Mouse (Mus musculus) embryo, embryonic 11.5 days (tissue): Measurements from ENCODE around the gene Psd4.

Experiments
- DNase-seq: peaks from one replicate; pipeline ENCODE4 v3.0.0-alpha.2; 2012; ENCODE audit warnings: low read depth, low spot score

The Psd4 gene

GRCm38 (mm10) chr2:24367030-24367894 is at the start of gene Psd4:
Psd4 (plus strand) TSS chr2:24367580.
- DNase-seq: peak; percentile 27

GRCm38 (mm10) chr2:24317919-24318598 is 49.3 kb upstream of the Psd4 start:
- DNase-seq: no peak

GRCm38 (mm10) chr2:24335333-24335732 is 32.0 kb upstream of the Psd4 start:
- no peak for DNase-seq

GRCm38 (mm10) chr2:24336545-24336944 is 30.8 kb upstream of the Psd4 start, which contains the start of gene Il1rn:
Il1rn (plus strand) TSS chr2:24336853.
- DNase-seq: no peak

DNA sequence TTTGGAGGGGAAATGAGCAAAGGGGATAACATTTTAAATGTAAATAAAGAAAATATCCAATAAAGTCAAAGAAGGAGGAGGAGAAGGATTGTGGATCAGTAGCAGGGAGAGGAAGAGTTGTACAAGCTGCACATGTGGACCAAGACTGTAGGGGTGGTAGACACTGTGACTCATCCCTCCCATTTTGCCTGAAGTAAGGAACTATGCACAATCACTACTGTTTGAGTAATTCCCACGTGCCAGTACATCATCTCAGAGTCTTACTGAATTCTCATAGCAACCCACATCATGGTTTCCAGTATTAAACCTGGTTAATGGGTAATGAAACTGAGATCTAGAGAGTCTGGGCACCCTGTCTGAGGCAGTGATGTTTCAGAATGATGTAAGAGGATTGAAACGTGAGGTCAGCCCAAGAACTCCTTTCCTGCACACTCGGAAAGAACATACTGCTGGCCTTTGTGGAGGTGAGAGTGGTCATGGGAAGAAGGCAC is 25.9 kb upstream of the Psd4 start:
- no peak for DNase-seq

DNA sequence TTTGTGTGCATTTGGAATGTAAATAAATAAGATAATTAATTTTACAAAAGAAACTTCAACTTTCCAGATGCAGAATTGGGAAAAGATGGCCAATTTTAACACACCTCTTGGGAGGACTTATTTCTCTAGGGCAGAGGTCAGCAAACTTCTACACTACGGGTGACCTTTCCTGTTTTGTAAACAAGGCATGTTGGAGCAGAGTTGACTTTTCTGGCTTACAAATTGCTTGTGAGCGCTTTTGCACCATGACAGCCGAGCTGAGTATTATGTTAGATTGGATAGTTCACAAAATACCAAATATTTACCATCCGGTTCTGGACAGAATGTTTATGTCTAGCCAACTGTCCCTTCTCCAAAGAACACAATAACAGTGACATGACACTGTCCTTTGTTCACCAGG is 22.8 kb upstream of the Psd4 start:
- no peak for DNase-seq

DNA sequence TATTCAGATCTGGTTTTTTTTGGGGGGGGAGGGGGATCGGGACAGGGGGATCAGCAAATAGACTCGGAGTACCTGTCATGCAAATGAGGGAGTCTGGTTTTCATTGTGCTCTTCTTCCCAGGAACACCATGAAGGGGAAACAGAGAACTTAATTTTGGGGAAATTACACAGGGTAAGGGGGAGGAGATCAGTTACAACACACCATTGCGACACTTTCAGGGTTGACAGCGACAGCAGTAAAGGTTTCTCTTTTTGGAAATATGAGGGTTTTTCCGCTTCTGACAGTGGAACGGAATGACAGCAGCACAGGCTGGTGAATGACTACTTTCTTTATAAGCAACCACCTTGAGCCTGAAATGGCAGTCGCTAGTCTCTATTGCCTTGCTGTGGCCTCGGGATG is 22.3 kb upstream of the Psd4 start:
- DNase-seq: no peak

DNA sequence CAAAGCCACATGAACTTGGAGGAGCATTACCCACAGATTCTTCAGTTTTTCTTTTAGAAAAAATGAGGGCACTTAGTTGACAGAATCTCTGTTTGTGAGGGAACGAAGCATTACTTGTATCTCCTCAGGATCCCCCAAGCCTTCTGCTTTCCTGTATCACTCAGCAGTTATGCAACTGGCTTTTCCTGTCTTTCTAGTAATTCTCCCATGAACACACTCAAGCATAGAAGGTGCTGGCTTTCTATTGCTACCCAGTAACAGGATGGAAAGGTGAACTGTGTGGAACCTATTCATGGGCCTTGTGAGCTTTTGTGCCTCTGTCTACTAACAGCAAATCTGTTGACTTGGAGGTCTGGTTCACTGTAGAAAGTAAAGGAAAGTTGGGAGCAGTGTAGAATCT is 19.5 kb upstream of the Psd4 start:
- no peak for DNase-seq

- DNase-seq: no peak
Observed at GRCm38 (mm10) chr2:24351159-24351558, 16.2 kb upstream of the Psd4 start.

DNA sequence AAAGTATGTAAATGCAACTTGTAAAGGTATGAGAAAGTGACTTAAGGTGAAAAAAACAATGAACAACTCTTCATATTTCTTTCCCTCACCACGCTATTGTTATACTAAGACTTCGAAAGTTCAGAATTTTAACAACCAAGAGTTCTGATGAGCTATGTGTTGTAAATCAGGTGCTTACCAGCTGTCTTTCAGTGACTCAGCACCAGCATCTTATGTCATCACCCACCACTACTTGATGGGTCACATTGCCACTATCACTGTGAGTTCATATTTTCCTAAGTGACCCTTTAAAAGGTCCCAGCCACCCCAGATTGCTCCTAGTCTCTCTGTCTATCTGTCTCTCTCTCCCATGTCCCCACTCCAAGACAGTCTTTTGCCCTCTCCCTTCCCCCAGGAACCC is 14.3 kb upstream of the Psd4 start:
- DNase-seq: no peak

DNA sequence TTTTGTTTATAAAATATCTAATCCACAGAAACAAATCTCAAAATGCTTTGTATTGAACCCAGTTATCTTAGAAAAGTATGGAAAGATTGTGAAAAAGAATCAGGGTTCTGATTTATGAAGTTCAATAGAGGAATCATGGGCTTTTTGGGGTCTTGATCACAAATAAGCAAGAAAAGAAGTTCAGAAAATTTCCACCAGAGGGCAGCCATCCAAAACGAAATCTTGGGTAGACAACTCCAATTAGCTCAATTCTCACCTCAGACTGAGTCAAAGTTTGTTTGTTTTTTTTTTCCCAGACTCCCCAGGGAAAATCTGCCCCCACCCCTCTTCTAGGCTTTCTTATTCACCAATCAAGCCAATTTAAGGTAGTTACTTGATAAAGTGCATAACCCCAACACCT is 9.7 kb upstream of the Psd4 start:
- DNase-seq: no peak

- no peak for DNase-seq
Observed at GRCm38 (mm10) chr2:24359347-24359746, 8.0 kb upstream of the Psd4 start.

DNA sequence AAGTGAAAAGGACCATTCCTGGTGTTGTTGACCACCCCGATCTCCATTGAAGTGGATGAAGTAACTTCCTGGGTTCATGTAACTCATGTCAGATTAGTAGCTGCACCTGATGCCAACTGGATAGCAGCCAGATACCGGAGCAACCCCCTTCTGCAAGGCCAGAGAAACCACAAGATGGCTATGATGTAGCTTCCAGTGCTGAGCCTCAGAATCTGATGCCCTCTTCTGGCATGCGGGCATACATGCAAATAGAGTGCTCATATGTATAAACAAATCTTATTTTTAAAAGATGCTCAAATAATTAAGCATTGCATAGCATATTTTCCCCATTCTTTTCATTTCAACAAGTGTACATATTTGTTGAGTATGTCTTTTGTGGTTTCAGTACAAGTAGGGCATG is 3.6 kb upstream of the Psd4 start:
- DNase-seq: no peak

- no peak for DNase-seq
Observed at GRCm38 (mm10) chr2:24366214-24366975, 985 bp upstream of the Psd4 start.

DNA sequence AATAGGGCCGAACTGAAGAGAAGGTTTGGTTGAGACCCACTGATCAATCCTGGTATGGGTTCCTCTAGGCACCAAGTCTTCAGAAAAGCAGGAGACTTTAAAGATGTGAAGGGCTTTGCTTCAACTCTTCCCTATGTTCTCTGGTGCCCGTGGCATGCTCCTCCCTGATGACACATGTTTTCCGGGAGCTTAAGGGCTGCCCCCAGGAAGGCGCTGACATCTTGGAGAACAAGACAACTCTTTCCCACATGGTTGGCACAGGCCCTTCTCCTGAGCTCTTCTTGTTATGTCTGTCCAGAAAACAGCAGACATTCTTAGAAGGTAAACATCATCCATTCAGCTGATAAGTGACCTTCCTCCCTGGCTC is 498 bp downstream of the Psd4 start:
- DNase-seq: no peak

DNA sequence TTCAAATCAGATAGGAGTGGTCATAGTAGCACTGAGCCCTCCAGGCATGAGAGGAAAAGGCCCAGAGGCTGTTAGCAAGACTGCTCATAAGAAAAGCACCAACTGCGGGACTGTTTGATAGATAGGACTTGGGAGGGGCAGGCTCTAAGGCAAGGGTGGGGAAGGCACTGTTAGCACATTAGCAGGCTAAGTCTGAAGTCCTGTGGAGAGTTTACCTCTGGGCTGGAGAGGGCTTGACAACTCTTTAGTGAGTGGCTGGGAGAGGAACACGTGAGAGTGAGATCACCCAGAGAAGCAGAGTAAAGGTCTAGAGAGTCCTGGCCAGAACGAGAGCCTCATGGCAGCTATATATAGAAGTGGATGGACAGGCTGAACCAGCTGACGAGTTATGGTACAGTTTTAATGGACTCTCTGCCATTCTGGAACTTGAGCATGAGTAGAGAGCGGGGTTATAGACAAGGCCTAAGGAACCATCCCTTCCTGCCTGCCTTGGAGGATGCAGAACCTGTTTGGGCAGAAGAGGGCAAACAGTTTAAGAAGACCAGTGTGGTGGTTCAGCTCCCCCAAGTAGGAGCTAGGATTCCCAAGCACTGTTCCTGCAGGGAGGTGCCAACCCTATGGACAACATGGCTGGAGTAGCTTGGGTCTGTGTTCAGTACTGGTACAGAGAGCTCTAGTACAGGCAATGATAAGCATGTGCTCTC is 11.5 kb downstream of the Psd4 start:
- DNase-seq: no peak

GRCm38 (mm10) chr2:24382456-24383230 is 15.3 kb downstream of the Psd4 start:
- no peak for DNase-seq

- no peak for DNase-seq
Observed at GRCm38 (mm10) chr2:24383636-24384035, 16.3 kb downstream of the Psd4 start.

GRCm38 (mm10) chr2:24384393-24384792 is 17.0 kb downstream of the Psd4 start:
- no peak for DNase-seq

DNA sequence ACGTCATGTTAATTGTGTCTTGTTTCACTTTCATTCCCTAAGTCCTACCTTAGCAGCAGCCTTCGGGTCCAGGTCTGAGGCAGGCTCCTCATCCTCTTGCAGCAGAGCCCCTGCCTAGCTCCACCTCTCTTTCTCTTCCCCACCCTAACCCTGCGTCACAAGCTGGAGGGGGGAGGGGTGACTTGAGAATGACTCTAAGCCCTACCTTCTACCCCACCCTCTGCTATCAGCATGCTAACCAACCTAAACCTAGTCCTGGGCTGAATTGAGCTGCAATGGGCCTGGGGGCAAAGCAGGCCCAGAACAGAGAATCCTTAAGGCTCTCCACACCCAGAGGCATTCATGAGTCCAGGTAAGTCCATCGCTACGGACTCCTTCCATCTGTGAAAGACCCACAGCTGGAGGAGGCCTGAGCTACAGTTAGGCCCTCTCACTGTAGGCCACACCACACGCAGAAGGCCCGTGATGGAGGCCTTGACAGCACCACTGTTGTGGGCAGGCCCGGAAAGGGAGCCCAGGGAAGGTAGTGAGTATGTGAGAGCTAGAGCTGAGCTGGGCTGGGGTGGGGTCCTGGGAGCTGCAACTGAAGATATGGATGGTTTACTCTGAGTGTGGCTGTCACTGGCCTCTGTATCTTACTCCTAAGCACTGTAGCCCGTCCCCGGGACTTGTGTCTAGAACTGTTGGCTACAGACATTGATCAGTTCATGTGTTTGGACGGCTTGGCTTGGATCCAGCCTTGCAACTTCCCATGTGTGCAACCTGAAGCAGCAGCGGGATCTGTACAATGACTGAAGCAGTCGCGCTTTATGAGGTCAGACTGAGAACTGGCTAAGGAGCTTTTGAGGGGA is 18.0 kb downstream of the Psd4 start:
- DNase-seq: no peak
